Mouse (Mus musculus) liver, embryonic 15.5 days (tissue): ENCODE measurements around the gene Synpo2. TPM values are rescaled to one million over a fixed set of nuclear protein-coding genes. Genes with fewer than 3 reads are reported as not detected.
"Not testable (repeated sequence)": the region's sequence is repeated elsewhere in the genome, so short reads cannot be mapped to it uniquely, and the experiment has no call there.

Experiments used
- ATAC-seq: fragments of 200-750 bp; cut with Nextera tagmentation; 2 replicates; pipeline ENCODE4 v1.8.0; 2017; ENCODE audit warnings: moderate number of reproducible peaks, mild to moderate bottlenecking, moderate library complexity; ENCODE audit not compliant: insufficient read depth
- H3K27ac ChIP-seq: fragments of 300-500 bp; sonication (generic); replicated peaks from 2 replicates; pipeline ENCODE4 v1.5.1; 2015; ENCODE audit warnings: mild to moderate bottlenecking, inconsistent platforms
- H3K27me3 ChIP-seq: fragments of 300-500 bp; sonication (generic); 2 replicates; pipeline ENCODE4 v1.6.1; 2015; ENCODE audit warnings: mild to moderate bottlenecking, inconsistent platforms
- H3K36me3 ChIP-seq: fragments of 300-500 bp; sonication (generic); replicated peaks from 2 replicates; pipeline ENCODE4 v1.6.1; 2015; ENCODE audit warnings: moderate library complexity, mild to moderate bottlenecking, inconsistent platforms
- H3K4me1 ChIP-seq: fragments of 300-500 bp; sonication (generic); replicated peaks from 2 replicates; pipeline ENCODE4 v1.6.1; 2015; ENCODE audit warnings: inconsistent platforms
- H3K4me2 ChIP-seq: fragments of 300-500 bp; sonication (generic); 2 replicates; pipeline ENCODE4 v1.6.1; 2015; ENCODE audit warnings: moderate library complexity, mild to moderate bottlenecking, inconsistent platforms
- H3K4me3 ChIP-seq: fragments of 300-500 bp; sonication (generic); replicated peaks from 2 replicates; pipeline ENCODE4 v1.5.1; 2015; ENCODE audit warnings: mild to moderate bottlenecking, inconsistent platforms
- H3K9ac ChIP-seq: fragments of 300-500 bp; sonication (generic); 2 replicates; pipeline ENCODE4 v1.6.1; 2015; ENCODE audit warnings: moderate library complexity, mild to moderate bottlenecking, inconsistent platforms
- H3K9me3 ChIP-seq: fragments of 300-500 bp; sonication (generic); replicated peaks from 2 replicates; pipeline ENCODE4 v1.6.1; 2016; ENCODE audit warnings: inconsistent platforms
- WGBS: fragments of 180-500 bp; shearing (Covaris S2); methylation state at CpG from one replicate; pipeline ENCODE4 v1.1.7; 2015; ENCODE audit warnings: mixed read lengths; ENCODE audit not compliant: insufficient replicate concordance; 5-methylcytosine and 5-hydroxymethylcytosine counted together
- polyA plus RNA-seq: library from polyadenylated mRNA; unstranded; fragments of >200 nt; fragmentation: Nextera tagmentation; extraction: Ambion mirVana; gene quantifications from 2 replicates; pipeline ENCODE4 v1.2.1, GENCODE M21; 2015

Gene Synpo2
- polyA plus RNA-seq, 1 experiment from 2014 or later: 0.28 TPM

DNA sequence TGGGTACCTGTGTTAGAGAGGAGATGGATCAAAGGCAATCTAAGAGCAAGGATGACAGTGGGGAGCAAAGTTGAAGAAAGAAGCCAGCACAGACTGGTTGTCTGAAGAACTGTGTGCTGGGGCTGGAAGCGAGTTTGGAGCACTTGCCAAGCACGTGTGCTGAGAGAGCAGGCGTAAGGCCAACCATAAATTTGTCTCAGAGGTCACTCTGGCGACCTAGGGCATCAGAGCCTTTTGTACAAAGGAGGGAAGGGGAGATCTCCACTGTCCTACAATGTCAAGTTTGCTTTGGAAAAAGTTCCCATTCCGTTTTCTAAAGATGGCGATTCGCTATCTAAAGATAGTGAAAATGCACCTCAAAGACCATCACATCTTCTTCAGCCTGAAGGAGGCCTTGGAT lies 107.9 kb downstream of the Synpo2 start:
- Histone ChIP-seq H3K27ac (no peak overlapping the region), H3K9ac (no peak overlapping the region), H3K9me3 (no peaks in the 10 kb centered on the region), H3K4me3 (no peak overlapping the region), H3K4me2 (no peak overlapping the region), H3K4me1 (no peaks in the 10 kb centered on the region), H3K27me3 (no peaks in the 10 kb centered on the region), H3K36me3 (no peaks in the 10 kb centered on the region)
- 56% methylated on average over 7 of the region's 7 CpGs for WGBS
- ATAC-seq: no peak

DNA sequence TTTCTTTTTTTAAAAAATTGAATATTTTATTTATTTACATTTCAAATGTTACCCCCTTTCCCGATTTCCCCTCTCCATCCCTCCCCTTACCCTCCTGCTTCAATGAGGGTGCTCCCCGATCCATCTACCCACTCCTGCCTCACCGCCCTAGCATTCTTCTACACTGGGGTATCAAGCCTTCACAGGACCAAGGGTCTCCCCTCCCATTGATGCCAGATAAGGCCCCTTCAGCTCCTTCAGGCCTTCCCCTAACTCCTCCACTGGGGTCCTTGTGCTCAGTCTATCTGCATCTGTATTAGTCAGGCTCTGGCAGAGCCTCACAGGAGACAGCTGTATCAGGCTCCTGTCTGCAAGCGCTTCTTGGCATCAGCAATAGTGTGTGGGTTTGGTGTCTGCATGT lies 109.2 kb downstream of the Synpo2 start:
- H3K4me3 ChIP-seq, H3K4me1 ChIP-seq, H3K4me2 ChIP-seq, H3K27me3 ChIP-seq, ATAC-seq, H3K9me3 ChIP-seq, H3K36me3 ChIP-seq, H3K27ac ChIP-seq, H3K9ac ChIP-seq: not testable (repeated sequence)
- WGBS: 60% methylated on average over 4 of the region's 4 CpGs

GRCm38 (mm10) chr3:123123817-123124216 lies 112.1 kb downstream of the Synpo2 start:
- no peak overlapping the region for H3K9ac ChIP-seq
- no peaks in the 10 kb centered on the region for H3K36me3 ChIP-seq
- no peak overlapping the region for H3K4me3 ChIP-seq
- no peak overlapping the region for H3K4me2 ChIP-seq
- no peaks in the 10 kb centered on the region for H3K9me3 ChIP-seq
- H3K27me3 ChIP-seq: no peaks in the 10 kb centered on the region
- H3K4me1 ChIP-seq: no peaks in the 10 kb centered on the region
- 66% methylated on average over 8 of the region's 8 CpGs for WGBS
- no peak overlapping the region for H3K27ac ChIP-seq
- no peak for ATAC-seq

DNA sequence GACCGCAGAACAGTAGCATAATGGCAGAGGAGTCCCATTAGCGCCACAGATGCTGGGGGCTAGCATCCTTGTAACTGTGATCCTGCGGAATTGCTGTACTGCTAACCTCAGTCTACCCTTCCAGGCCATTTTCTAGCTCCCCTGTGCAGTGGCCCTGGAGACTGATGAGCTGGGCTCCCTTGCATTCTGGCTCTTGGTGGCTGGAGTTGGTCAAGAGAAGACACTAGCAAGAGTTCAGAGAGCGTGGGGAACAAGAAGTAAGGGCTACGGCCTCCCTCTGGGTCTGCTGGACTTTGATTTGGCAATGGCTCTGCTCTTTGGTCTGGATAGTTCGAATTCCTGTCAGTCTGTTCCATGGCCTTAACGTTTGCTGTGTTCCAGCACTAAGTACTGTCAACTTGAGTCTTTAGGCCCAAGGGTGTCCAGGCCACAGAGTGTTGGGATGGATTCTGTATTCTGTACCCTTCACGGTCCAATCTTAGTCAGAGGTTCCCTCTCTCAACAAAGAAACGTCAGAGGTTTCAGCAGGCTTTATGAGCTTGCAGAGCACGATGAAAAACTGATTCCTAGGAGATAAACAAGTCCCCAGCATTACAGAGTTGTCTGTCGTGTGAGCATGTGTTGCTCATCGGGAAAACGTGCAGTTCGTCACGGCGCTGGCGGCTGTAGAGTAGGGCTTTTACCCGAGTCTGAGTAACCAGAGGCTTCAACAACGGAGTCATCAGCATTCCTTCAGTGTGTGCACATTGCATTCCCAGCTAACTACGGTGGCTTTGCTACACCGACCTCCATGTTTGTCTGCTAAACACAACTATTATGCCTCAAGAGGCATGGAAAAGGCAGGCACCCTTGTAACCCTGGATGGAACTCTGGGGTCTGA lies 113.6 kb downstream of the Synpo2 start:
- Histone ChIP-seq H3K4me2 (no peak overlapping the region), H3K27me3 (no peaks in the 10 kb centered on the region), H3K36me3 (no peaks in the 10 kb centered on the region), H3K27ac (no peak overlapping the region), H3K4me3 (no peak overlapping the region), H3K9me3 (no peaks in the 10 kb centered on the region), H3K9ac (no peak overlapping the region), H3K4me1 (no peaks in the 10 kb centered on the region)
- 70% methylated on average over 21 of the region's 21 CpGs for WGBS
- ATAC-seq: no peak

- H3K4me3 ChIP-seq: no peak overlapping the region
- no peaks in the 10 kb centered on the region for H3K36me3 ChIP-seq
- H3K4me2 ChIP-seq: peak overlapping the region; percentile 37
- no peak overlapping the region for H3K27ac ChIP-seq
- no peak for ATAC-seq
- H3K27me3 ChIP-seq: no peaks in the 10 kb centered on the region
- 14% methylated on average over 16 of the region's 16 CpGs for WGBS
- no peaks in the 10 kb centered on the region for H3K9me3 ChIP-seq
- no peak overlapping the region for H3K9ac ChIP-seq
- no peaks in the 10 kb centered on the region; the same call in 1 of the 2 replicates for H3K4me1 ChIP-seq
These were observed 119.0 kb downstream of the Synpo2 start for GRCm38 (mm10) chr3:123116903-123117302.

DNA sequence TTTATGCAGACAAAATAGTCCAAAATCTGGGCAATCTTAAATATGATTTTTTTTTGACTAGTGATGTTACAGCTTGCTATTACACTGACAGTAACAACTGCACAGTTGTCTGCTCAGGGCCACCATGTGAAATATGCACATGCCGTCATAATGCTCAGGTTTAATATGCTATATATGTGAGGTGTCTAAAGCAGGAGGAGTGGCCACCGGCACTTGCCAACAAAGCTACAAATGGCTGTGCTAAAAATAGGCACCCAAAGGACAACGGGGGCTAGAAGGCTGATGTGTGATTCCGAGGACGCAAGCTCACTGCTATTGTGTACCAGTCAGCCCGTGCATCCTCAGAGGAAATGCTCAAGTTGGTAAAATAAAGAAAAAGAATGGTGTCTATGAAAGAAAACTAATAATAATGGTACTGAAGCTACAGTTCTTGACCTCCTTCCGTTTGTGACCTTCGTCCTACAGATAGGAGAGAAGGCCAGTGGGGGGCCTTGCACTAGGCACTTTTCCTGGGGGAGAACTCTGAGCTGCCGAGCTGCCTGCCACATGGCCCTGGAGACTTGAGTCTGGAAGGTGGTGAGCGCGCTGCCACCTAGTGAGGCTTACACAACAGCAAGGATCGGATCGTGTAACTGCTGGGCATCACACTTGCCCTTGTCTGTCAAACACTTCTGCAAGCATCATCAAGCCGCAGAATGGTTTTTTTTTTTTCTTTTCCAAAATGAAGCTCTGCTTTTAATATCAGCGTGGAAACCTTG lies 120.0 kb downstream of the Synpo2 start:
- H3K27me3 ChIP-seq: no peaks in the 10 kb centered on the region
- H3K27ac ChIP-seq: no peak overlapping the region
- H3K4me3 ChIP-seq: no peak overlapping the region
- no peaks in the 10 kb centered on the region for H3K36me3 ChIP-seq
- H3K4me1 ChIP-seq: no peaks in the 10 kb centered on the region; the same call in 1 of the 2 replicates
- 11% methylated on average over 15 of the region's 15 CpGs for WGBS
- H3K9me3 ChIP-seq: no peaks in the 10 kb centered on the region
- H3K9ac ChIP-seq: no peak overlapping the region
- no peak for ATAC-seq
- no peak overlapping the region for H3K4me2 ChIP-seq

DNA sequence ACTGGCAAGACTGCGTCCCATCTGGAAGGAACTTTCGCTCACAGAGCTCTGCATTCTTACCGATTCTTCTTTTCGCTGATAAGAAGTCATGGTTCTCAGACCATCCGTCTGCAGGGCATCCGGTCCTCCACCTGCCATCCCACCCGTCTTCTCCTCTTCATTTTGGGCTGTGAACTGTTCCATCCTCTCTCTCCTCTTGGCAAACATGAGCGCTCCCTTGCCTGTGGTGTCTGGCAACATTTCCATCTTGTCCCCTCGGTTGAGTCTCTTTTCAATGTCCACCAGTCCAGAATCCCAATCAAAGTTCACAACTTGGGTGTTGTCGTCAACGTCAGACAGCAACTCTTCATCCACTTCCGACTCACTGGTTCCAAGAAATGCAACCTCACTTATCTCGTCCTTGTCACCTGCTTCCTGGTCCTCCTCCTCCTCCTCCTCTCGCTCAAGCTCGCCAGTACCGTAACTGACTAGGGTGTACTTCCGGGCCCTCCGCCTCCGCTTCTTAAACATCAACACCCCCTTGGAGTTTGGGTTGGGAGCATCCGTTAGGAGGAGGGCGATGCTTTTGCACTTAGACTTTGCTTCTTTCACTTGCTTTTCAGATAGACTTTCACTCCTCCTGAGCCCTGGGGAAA lies 121.8 kb downstream of the Synpo2 start:
- no peak for ATAC-seq
- no peaks in the 10 kb centered on the region for H3K36me3 ChIP-seq
- no peaks in the 10 kb centered on the region for H3K27me3 ChIP-seq
- H3K4me2 ChIP-seq: no peak overlapping the region
- no peaks in the 10 kb centered on the region for H3K9me3 ChIP-seq
- no peaks in the 10 kb centered on the region; the same call in 1 of the 2 replicates for H3K4me1 ChIP-seq
- WGBS: 57% methylated on average over 21 of the region's 21 CpGs
- H3K27ac ChIP-seq: no peak overlapping the region
- H3K9ac ChIP-seq: no peak overlapping the region
- no peak overlapping the region for H3K4me3 ChIP-seq

- Histone ChIP-seq H3K36me3 (no peaks in the 10 kb centered on the region), H3K4me2 (no peak overlapping the region), H3K27ac (no peak overlapping the region), H3K27me3 (no peaks in the 10 kb centered on the region), H3K4me1 (no peaks in the 10 kb centered on the region; the same call in 1 of the 2 replicates), H3K9ac (no peak overlapping the region), H3K9me3 (no peaks in the 10 kb centered on the region), H3K4me3 (no peak overlapping the region)
- ATAC-seq: no peak
- 72% methylated on average over 11 of the region's 11 CpGs for WGBS
These were observed 123.2 kb downstream of the Synpo2 start for GRCm38 (mm10) chr3:123112781-123113180.

- Histone ChIP-seq H3K4me1 (no peaks in the 10 kb centered on the region; the same call in 1 of the 2 replicates), H3K4me3 (no peak overlapping the region), H3K9ac (no peak overlapping the region), H3K9me3 (no peaks in the 10 kb centered on the region), H3K27ac (no peak overlapping the region), H3K4me2 (no peak overlapping the region), H3K27me3 (no peaks in the 10 kb centered on the region), H3K36me3 (no peaks in the 10 kb centered on the region)
- 63% methylated on average over 10 of the region's 10 CpGs for WGBS
- no peak for ATAC-seq
These were observed 124.8 kb downstream of the Synpo2 start for GRCm38 (mm10) chr3:123111071-123111711.

DNA sequence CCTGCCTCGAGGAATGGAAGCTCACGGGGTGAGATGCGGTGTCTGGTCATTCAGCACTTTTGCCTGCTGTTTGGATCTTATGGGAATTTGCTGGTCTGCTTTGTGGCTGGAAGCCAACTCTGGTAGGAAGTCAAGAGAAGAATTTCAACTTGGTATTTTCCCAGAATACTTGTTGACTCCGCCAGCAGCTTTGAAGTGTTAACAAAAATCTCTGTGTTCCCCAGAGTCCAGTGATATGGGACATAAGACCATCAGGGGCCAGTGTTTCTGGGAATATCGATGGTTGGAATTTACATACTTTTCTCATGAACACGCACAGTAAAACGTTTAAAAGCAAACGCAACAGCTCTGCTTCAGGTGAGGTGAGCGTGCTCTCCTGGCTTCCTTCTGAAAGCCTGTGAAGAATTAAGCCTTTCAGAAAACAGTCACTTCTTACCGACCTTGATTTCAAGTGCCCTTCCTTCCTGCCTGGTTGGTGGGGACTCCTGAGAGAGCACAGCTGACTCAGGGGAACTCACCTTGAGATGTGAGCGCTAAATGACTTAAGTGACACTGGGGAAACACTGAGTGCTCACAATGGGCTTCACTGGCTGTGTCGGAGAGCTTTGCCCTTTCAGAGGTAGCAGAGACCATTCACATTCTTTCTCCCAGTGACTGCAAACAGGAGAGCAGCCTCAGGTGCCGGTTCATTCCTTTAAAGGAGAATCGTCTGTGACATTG lies 128.0 kb downstream of the Synpo2 start:
- Histone ChIP-seq H3K4me3 (no peak overlapping the region), H3K36me3 (no peaks in the 10 kb centered on the region), H3K27ac (no peak overlapping the region), H3K4me2 (no peak overlapping the region), H3K9ac (no peak overlapping the region), H3K4me1 (no peaks in the 10 kb centered on the region), H3K27me3 (no peaks in the 10 kb centered on the region), H3K9me3 (no peaks in the 10 kb centered on the region)
- no peak for ATAC-seq
- WGBS: 57% methylated on average over 14 of the region's 14 CpGs
